Mouse (Mus musculus) natural killer cell, adult 2 months (primary cell): ENCODE results near the gene Sox4.

Source experiments
- DNase-seq, 2 experiments: peaks; one replicate each; pipeline ENCODE4 v3.0.0; 2022; ENCODE audit warnings: low spot score in 2 of 2

Gene Sox4

GRCm38 (mm10) chr13:28953581-28953991 lies at the start of gene Sox4:
TSS of gene Sox4 (minus strand) at chr13:28953713.
- DNase-seq = peak; percentile 47 to 80

GRCm38 (mm10) chr13:28991899-28992664 lies 38.6 kb upstream of the Sox4 start:
- no peak for DNase-seq

GRCm38 (mm10) chr13:28988751-28989703 lies 35.5 kb upstream of the Sox4 start:
- DNase-seq = no peak

- DNase-seq = no peak
Observed at GRCm38 (mm10) chr13:28980681-28981080, 27.2 kb upstream of the Sox4 start.

- DNase-seq = no peak
Observed at GRCm38 (mm10) chr13:28975011-28975410, 21.5 kb upstream of the Sox4 start.

- no peak for DNase-seq
Observed at GRCm38 (mm10) chr13:28974597-28974996, 21.1 kb upstream of the Sox4 start.

- DNase-seq = no peak
Observed at GRCm38 (mm10) chr13:28960916-28961315, 7.4 kb upstream of the Sox4 start.

GRCm38 (mm10) chr13:28959458-28959978 lies 6.0 kb upstream of the Sox4 start:
- peak; percentile 26 to 68 for DNase-seq

- DNase-seq = no peak
Observed at GRCm38 (mm10) chr13:28959068-28959440, 5.5 kb upstream of the Sox4 start.

- DNase-seq = peak in 1 of 2 experiments; percentile 29
Observed at GRCm38 (mm10) chr13:28958211-28959067, 4.9 kb upstream of the Sox4 start.

GRCm38 (mm10) chr13:28957765-28958164 lies 4.3 kb upstream of the Sox4 start:
- peak; percentile 41 to 74 for DNase-seq

GRCm38 (mm10) chr13:28952576-28953571 lies 639 bp downstream of the Sox4 start:
- peak in 1 of 2 experiments; percentile 19 for DNase-seq

- DNase-seq = peak in 1 of 2 experiments; percentile 32
Observed at GRCm38 (mm10) chr13:28951691-28952575, 1.6 kb downstream of the Sox4 start.

GRCm38 (mm10) chr13:28950623-28951491 lies 2.7 kb downstream of the Sox4 start:
- no peak for DNase-seq

GRCm38 (mm10) chr13:28950266-28950622 lies 3.3 kb downstream of the Sox4 start:
- no peak for DNase-seq

GRCm38 (mm10) chr13:28949279-28949915 lies 4.1 kb downstream of the Sox4 start:
- DNase-seq = no peak

GRCm38 (mm10) chr13:28948541-28948940 lies 5.0 kb downstream of the Sox4 start:
- DNase-seq = no peak
